Mouse (Mus musculus): ENCODE measurements around the gene Fanci.

Fanci gene

GRCm38 (mm10) chr7:79387991-79388390 is 3.7 kb upstream of the Fanci start:
- no peak for DNase-seq

GRCm38 (mm10) chr7:79388671-79389206 is 3.0 kb upstream of the Fanci start:
- no peak for DNase-seq

- DNase-seq, result no peak
These were observed 1.5 kb upstream of the Fanci start for GRCm38 (mm10) chr7:79390141-79390708.

- no peak for DNase-seq
These were observed 258 bp upstream of the Fanci start for GRCm38 (mm10) chr7:79391471-79391870.

GRCm38 (mm10) chr7:79392860-79393513 is 1.3 kb downstream of the Fanci start:
- no peak for DNase-seq

- no peak for DNase-seq
These were observed 2.2 kb downstream of the Fanci start for GRCm38 (mm10) chr7:79393924-79394323.

- DNase-seq, result no peak
These were observed 2.9 kb downstream of the Fanci start for GRCm38 (mm10) chr7:79394666-79395065.

- DNase-seq, result no peak
These were observed 3.5 kb downstream of the Fanci start for GRCm38 (mm10) chr7:79395186-79395585.

- no peak for DNase-seq
These were observed 5.8 kb downstream of the Fanci start for GRCm38 (mm10) chr7:79397446-79397963.

- no peak for DNase-seq
These were observed 6.7 kb downstream of the Fanci start for GRCm38 (mm10) chr7:79398426-79398825.

- DNase-seq, result no peak
These were observed 7.2 kb downstream of the Fanci start for GRCm38 (mm10) chr7:79398971-79399370.

- no peak for DNase-seq
These were observed 8.6 kb downstream of the Fanci start for GRCm38 (mm10) chr7:79400296-79400695.

GRCm38 (mm10) chr7:79414449-79415375 is 23.0 kb downstream of the Fanci start:
- no peak for DNase-seq

- DNase-seq, result no peak
These were observed 28.2 kb downstream of the Fanci start for GRCm38 (mm10) chr7:79419950-79420349.

- DNase-seq, result no peak
These were observed 31.1 kb downstream of the Fanci start for GRCm38 (mm10) chr7:79422876-79423275.

GRCm38 (mm10) chr7:79425804-79426203 is 34.1 kb downstream of the Fanci start:
- no peak for DNase-seq

GRCm38 (mm10) chr7:79428243-79428642 is 36.5 kb downstream of the Fanci start:
- no peak for DNase-seq

GRCm38 (mm10) chr7:79440035-79440434 is 48.3 kb downstream of the Fanci start:
- DNase-seq, result no peak

GRCm38 (mm10) chr7:79447048-79447447 is 55.3 kb downstream of the Fanci start:
- no peak for DNase-seq

GRCm38 (mm10) chr7:79447486-79447885 is 55.8 kb downstream of the Fanci start:
- DNase-seq, result no peak

- no peak for DNase-seq
These were observed 70.0 kb downstream of the Fanci start for GRCm38 (mm10) chr7:79461721-79462120.

- no peak for DNase-seq
These were observed 71.8 kb downstream of the Fanci start for GRCm38 (mm10) chr7:79463376-79464077.
